Mouse (Mus musculus): Measurements from ENCODE around the gene Prr11. TPM values are rescaled to one million over a fixed set of nuclear protein-coding genes. Genes with fewer than 3 reads are reported as not detected.

Prr11 gene
- polyA plus RNA-seq (2014; fragmentation: Nextera tagmentation; extraction: Ambion mirVana), result 12.4 and 14.4 TPM in 2 replicates

- ATAC-seq (replicated peaks; ENCODE audit: insufficient number of reproducible peaks, low FRiP score, low TSS enrichment), result no peak
- H3K4me1 ChIP-seq (ENCODE audit: control insufficient read depth, insufficient read depth, low read length), result peaks cover 11% of the 10 kb centered on the region
- H3K4me2 ChIP-seq, result peak within 1 kb of the TSS; percentile 72
- H3K27me3 ChIP-seq (ENCODE audit: control insufficient read depth, insufficient read depth, low read length), result no peaks in the 10 kb centered on the region
- peak within 1 kb of the TSS; percentile 99 for H3K4me3 ChIP-seq (ENCODE audit: low read depth, low read length)
- H3K9me3 ChIP-seq (replicated peaks; ENCODE audit: control insufficient read depth, low read length), result no peaks in the 10 kb centered on the region
- peak within 1 kb of the TSS; percentile 92 for H3K9ac ChIP-seq (ENCODE audit: low read depth, low read length)
- WGBS (ENCODE audit: insufficient replicate concordance), result under 1% methylated on average over 14 of the region's 14 CpGs
- peak within 1 kb of the TSS; percentile 93 for H3K27ac ChIP-seq (ENCODE audit: low read depth, low read length)
- H3K36me3 ChIP-seq (ENCODE audit: control insufficient read depth, insufficient read depth, low read length), result peaks cover 5% of the 10 kb centered on the region; the same call in 1 of the 2 replicates
Observed at GRCm38 (mm10) chr11:87108409-87108754, at the start of gene Prr11. Gene Prr11, minus strand, starts transcription at chr11:87108708.

- H3K4me1 ChIP-seq (ENCODE audit: control insufficient read depth, insufficient read depth, low read length), result no peaks in the 10 kb centered on the region
- no peak overlapping the region for H3K4me3 ChIP-seq (ENCODE audit: low read depth, low read length)
- H3K9ac ChIP-seq (ENCODE audit: low read depth, low read length), result no peak overlapping the region
- no peak overlapping the region for H3K4me2 ChIP-seq
- no peaks in the 10 kb centered on the region for H3K27me3 ChIP-seq (ENCODE audit: control insufficient read depth, insufficient read depth, low read length)
- ATAC-seq (replicated peaks; ENCODE audit: insufficient number of reproducible peaks, low FRiP score, low TSS enrichment), result no peak
- H3K27ac ChIP-seq (ENCODE audit: low read depth, low read length), result no peak overlapping the region
- H3K36me3 ChIP-seq (ENCODE audit: control insufficient read depth, insufficient read depth, low read length), result no peaks in the 10 kb centered on the region
- 81% methylated on average over 2 of the region's 2 CpGs for WGBS (ENCODE audit: insufficient replicate concordance)
- H3K9me3 ChIP-seq (replicated peaks; ENCODE audit: control insufficient read depth, low read length), result no peaks in the 10 kb centered on the region
Observed at GRCm38 (mm10) chr11:87158012-87158411, 49.5 kb upstream of the Prr11 start.

- ATAC-seq (replicated peaks; ENCODE audit: insufficient number of reproducible peaks, low FRiP score, low TSS enrichment), result no peak
Observed at GRCm38 (mm10) chr11:87136233-87136632, 27.7 kb upstream of the Prr11 start.

GRCm38 (mm10) chr11:87126824-87127816 is 18.6 kb upstream of the Prr11 start, which contains the start of gene Trim37:
Gene Trim37, plus strand, starts transcription at chr11:87127077.
- Histone ChIP-seq H3K9me3 (replicated peaks; ENCODE audit: control insufficient read depth, low read length) (no peaks in the 10 kb centered on the region), H3K4me3 (ENCODE audit: low read depth, low read length) (peak within 1 kb of the TSS; percentile 79), H3K36me3 (ENCODE audit: control insufficient read depth, insufficient read depth, low read length) (peaks cover 16% of the 10 kb centered on the region), H3K27me3 (ENCODE audit: control insufficient read depth, insufficient read depth, low read length) (no peaks in the 10 kb centered on the region), H3K9ac (ENCODE audit: low read depth, low read length) (peak within 1 kb of the TSS; percentile 79), H3K27ac (ENCODE audit: low read depth, low read length) (peak within 1 kb of the TSS; percentile 84), H3K4me1 (ENCODE audit: control insufficient read depth, insufficient read depth, low read length) (peaks cover 4% of the 10 kb centered on the region; the same call in 1 of the 2 replicates), H3K4me2 (peak within 1 kb of the TSS; percentile 71)
- under 1% methylated on average over 97 of the region's 105 CpGs for WGBS (ENCODE audit: insufficient replicate concordance)
- ATAC-seq (replicated peaks; ENCODE audit: insufficient number of reproducible peaks, low FRiP score, low TSS enrichment), result peak; percentile 87

More at GRCm38 (mm10) chr11:87136233-87136632, 27.7 kb upstream of the Prr11 start:
- Histone ChIP-seq H3K27ac (ENCODE audit: low read depth, low read length) (no peak overlapping the region), H3K27me3 (ENCODE audit: control insufficient read depth, insufficient read depth, low read length) (no peaks in the 10 kb centered on the region), H3K9ac (ENCODE audit: low read depth, low read length) (no peak overlapping the region), H3K9me3 (replicated peaks; ENCODE audit: control insufficient read depth, low read length) (no peaks in the 10 kb centered on the region), H3K36me3 (ENCODE audit: control insufficient read depth, insufficient read depth, low read length) (no peaks in the 10 kb centered on the region; the same call in 1 of the 2 replicates), H3K4me3 (ENCODE audit: low read depth, low read length) (no peak overlapping the region), H3K4me2 (no peak overlapping the region), H3K4me1 (ENCODE audit: control insufficient read depth, insufficient read depth, low read length) (no peaks in the 10 kb centered on the region)
- 89% methylated on average over 4 of the region's 4 CpGs for WGBS (ENCODE audit: insufficient replicate concordance)

DNA sequence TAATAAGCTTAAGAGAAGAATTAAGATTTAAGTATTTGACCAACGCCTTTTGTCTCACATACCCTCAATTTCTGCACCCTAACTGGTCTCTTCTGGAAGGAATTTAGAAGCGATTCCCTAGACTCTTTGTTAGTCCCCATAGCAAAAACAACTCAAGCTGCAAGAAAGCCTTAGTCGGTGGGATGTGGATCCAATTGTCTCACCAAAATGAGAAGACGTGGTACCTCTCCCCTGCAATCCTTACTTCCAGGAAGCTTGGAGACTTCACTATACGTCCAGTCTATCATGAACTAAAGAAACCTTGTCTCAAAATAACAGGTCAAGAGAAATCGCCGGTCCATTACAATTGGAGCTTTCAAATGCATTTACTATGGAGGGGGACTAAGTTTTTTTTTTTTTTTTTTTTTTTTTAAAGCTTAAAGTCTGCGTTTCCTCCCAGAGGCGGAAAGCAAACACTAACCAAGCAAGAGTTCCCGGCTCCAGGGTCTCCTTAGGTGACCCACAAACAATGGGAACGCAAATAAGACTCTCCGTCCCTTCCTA is 17.8 kb upstream of the Prr11 start:
- Histone ChIP-seq H3K4me1 (ENCODE audit: control insufficient read depth, insufficient read depth, low read length) (peaks cover 4% of the 10 kb centered on the region; the same call in 1 of the 2 replicates), H3K27ac (ENCODE audit: low read depth, low read length) (peak overlapping the region; percentile 84), H3K36me3 (ENCODE audit: control insufficient read depth, insufficient read depth, low read length) (peaks cover 19% of the 10 kb centered on the region), H3K4me2 (peak overlapping the region; percentile 71), H3K27me3 (ENCODE audit: control insufficient read depth, insufficient read depth, low read length) (no peaks in the 10 kb centered on the region), H3K4me3 (ENCODE audit: low read depth, low read length) (peak overlapping the region; percentile 79), H3K9ac (ENCODE audit: low read depth, low read length) (peak overlapping the region; percentile 79), H3K9me3 (replicated peaks; ENCODE audit: control insufficient read depth, low read length) (no peaks in the 10 kb centered on the region)
- ATAC-seq (replicated peaks; ENCODE audit: insufficient number of reproducible peaks, low FRiP score, low TSS enrichment), result no peak
- 2% methylated on average over 12 of the region's 12 CpGs for WGBS (ENCODE audit: insufficient replicate concordance)

DNA sequence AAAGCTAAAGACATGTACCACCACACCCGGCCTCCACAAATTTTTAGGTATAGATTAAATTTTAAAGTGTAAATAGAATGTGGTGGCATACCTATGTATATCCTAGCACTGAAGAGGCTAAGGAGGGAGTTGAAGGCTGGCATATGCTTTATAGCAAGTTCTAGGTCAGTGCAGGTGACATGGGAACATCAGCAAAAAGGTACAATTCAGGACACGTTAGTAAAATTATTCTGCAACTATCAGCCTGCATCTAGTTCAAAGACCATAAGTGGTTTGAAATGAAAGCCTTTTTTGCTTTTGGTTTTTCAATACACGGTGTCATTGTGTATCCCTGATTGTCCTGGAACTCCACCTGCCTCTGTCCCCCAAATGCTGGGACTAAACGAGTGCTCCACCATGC is 17.1 kb upstream of the Prr11 start:
- peaks cover 23% of the 10 kb centered on the region for H3K36me3 ChIP-seq (ENCODE audit: control insufficient read depth, insufficient read depth, low read length)
- H3K27me3 ChIP-seq (ENCODE audit: control insufficient read depth, insufficient read depth, low read length), result no peaks in the 10 kb centered on the region
- no peak overlapping the region for H3K9ac ChIP-seq (ENCODE audit: low read depth, low read length)
- ATAC-seq (replicated peaks; ENCODE audit: insufficient number of reproducible peaks, low FRiP score, low TSS enrichment), result no peak
- H3K9me3 ChIP-seq (replicated peaks; ENCODE audit: control insufficient read depth, low read length), result no peaks in the 10 kb centered on the region
- WGBS (ENCODE audit: insufficient replicate concordance), result 56% methylated on average over 4 of the region's 4 CpGs
- peak overlapping the region; percentile 71 for H3K4me2 ChIP-seq
- H3K4me1 ChIP-seq (ENCODE audit: control insufficient read depth, insufficient read depth, low read length), result peaks cover 4% of the 10 kb centered on the region; the same call in 1 of the 2 replicates
- H3K27ac ChIP-seq (ENCODE audit: low read depth, low read length), result no peak overlapping the region
- H3K4me3 ChIP-seq (ENCODE audit: low read depth, low read length), result peak overlapping the region; percentile 79; the same call in 1 of the 2 replicates

- 87% methylated on average over 8 of the region's 8 CpGs for WGBS (ENCODE audit: insufficient replicate concordance)
- H3K9me3 ChIP-seq (replicated peaks; ENCODE audit: control insufficient read depth, low read length), result no peaks in the 10 kb centered on the region
- no peak overlapping the region for H3K4me2 ChIP-seq
- no peaks in the 10 kb centered on the region for H3K27me3 ChIP-seq (ENCODE audit: control insufficient read depth, insufficient read depth, low read length)
- no peak overlapping the region for H3K27ac ChIP-seq (ENCODE audit: low read depth, low read length)
- H3K4me1 ChIP-seq (ENCODE audit: control insufficient read depth, insufficient read depth, low read length), result no peaks in the 10 kb centered on the region; the same call in 1 of the 2 replicates
- H3K9ac ChIP-seq (ENCODE audit: low read depth, low read length), result no peak overlapping the region
- no peak overlapping the region for H3K4me3 ChIP-seq (ENCODE audit: low read depth, low read length)
- no peak for ATAC-seq (replicated peaks; ENCODE audit: insufficient number of reproducible peaks, low FRiP score, low TSS enrichment)
- H3K36me3 ChIP-seq (ENCODE audit: control insufficient read depth, insufficient read depth, low read length), result peaks cover 40% of the 10 kb centered on the region
Observed at GRCm38 (mm10) chr11:87121864-87122263, 13.4 kb upstream of the Prr11 start.

DNA sequence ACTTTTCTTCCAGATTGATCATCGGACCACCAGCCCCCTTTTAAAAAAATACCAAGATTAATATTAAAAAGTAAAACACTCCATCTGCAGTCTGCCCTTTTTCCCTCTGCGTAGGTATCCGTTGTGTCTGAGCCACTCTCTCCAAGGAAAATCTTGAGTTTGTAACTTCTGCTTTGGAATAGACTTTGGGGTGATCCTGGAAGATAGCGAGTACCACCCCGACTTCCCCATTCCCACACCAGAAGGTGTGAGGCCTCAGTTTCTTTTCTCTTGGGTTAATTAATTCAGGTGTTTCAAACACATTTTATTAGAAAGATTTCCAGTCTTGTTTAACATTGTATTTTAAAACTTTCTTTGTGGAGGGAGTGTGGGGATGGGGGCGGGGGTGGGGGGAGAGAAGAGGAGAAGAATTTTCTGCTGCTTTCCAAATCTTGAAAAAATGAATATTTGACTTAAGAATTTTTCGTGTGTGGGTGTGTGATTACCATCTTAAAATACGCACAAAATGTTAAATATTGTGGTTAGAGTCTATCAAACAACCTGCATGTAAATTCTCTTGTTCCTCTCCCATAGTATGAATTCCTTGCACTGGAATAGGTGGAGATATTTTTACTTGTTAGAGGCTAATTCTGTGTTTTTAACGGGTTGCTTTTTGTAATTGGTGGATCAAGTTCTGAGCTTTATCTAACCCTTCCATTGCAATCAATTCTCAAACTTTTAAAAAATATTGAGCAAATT is 1.8 kb upstream of the Prr11 start:
- WGBS (ENCODE audit: insufficient replicate concordance), result 11% methylated on average over 9 of the region's 9 CpGs
- H3K9me3 ChIP-seq (replicated peaks; ENCODE audit: control insufficient read depth, low read length), result no peaks in the 10 kb centered on the region
- no peak for ATAC-seq (replicated peaks; ENCODE audit: insufficient number of reproducible peaks, low FRiP score, low TSS enrichment)
- peak overlapping the region; percentile 69 for H3K4me2 ChIP-seq
- no peaks in the 10 kb centered on the region for H3K27me3 ChIP-seq (ENCODE audit: control insufficient read depth, insufficient read depth, low read length)
- peak overlapping the region; percentile 99 for H3K4me3 ChIP-seq (ENCODE audit: low read depth, low read length)
- peaks cover 6% of the 10 kb centered on the region; the same call in 1 of the 2 replicates for H3K36me3 ChIP-seq (ENCODE audit: control insufficient read depth, insufficient read depth, low read length)
- peaks cover 11% of the 10 kb centered on the region for H3K4me1 ChIP-seq (ENCODE audit: control insufficient read depth, insufficient read depth, low read length)
- H3K27ac ChIP-seq (ENCODE audit: low read depth, low read length), result peak overlapping the region; percentile 93
- peak overlapping the region; percentile 92 for H3K9ac ChIP-seq (ENCODE audit: low read depth, low read length)
